Mouse (Mus musculus): ENCODE data around the gene Tent2. TPM values are rescaled to one million over a fixed set of nuclear protein-coding genes. Genes with fewer than 3 reads are reported as not detected.
A peak's percentile ranks its signal among the peaks of the same experiment; 100 is the strongest.

Gene Tent2
- polyA plus RNA-seq, 1 experiment from 2014 or later, result 74.1 TPM

- no peak overlapping the region for H3K4me2 ChIP-seq
- H3K9me3 ChIP-seq (ENCODE audit: control insufficient read depth, low read length), result no peaks in the 10 kb centered on the region
- H3K36me3 ChIP-seq (ENCODE audit: control insufficient read depth, insufficient read depth, low read length), result peaks cover 2% of the 10 kb centered on the region; the same call in 1 of the 2 replicates
- DNase-seq (ENCODE audit: low spot score, missing footprints) (peak; percentile 81), ATAC-seq (ENCODE audit: low FRiP score) (no peak)
- H3K27me3 ChIP-seq (ENCODE audit: control insufficient read depth, insufficient read depth, low read length), result no peaks in the 10 kb centered on the region
- H3K4me3 ChIP-seq (ENCODE audit: low read depth, low read length), result no peak overlapping the region
- 92% methylated on average over 6 of the region's 6 CpGs for WGBS
- H3K27ac ChIP-seq (ENCODE audit: low read depth, low read length), result no peak overlapping the region
- no peak overlapping the region for H3K9ac ChIP-seq (ENCODE audit: low read length)
- no peaks in the 10 kb centered on the region for H3K4me1 ChIP-seq (ENCODE audit: control insufficient read depth, insufficient read depth, low read length)
Observed at GRCm38 (mm10) chr13:93158261-93158660, 33.9 kb downstream of the Tent2 start.

- no peaks in the 10 kb centered on the region for H3K9me3 ChIP-seq (ENCODE audit: control insufficient read depth, low read length)
- H3K4me1 ChIP-seq (ENCODE audit: control insufficient read depth, insufficient read depth, low read length), result no peaks in the 10 kb centered on the region
- ATAC-seq (ENCODE audit: low FRiP score) (no peak), DNase-seq (ENCODE audit: low spot score, missing footprints) (no peak)
- H3K27me3 ChIP-seq (ENCODE audit: control insufficient read depth, insufficient read depth, low read length), result no peaks in the 10 kb centered on the region
- no peak overlapping the region for H3K4me2 ChIP-seq
- WGBS, result 87% methylated on average over 1 of the region's 1 CpGs
- H3K9ac ChIP-seq (ENCODE audit: low read length), result no peak overlapping the region
- H3K27ac ChIP-seq (ENCODE audit: low read depth, low read length), result no peak overlapping the region
- H3K36me3 ChIP-seq (ENCODE audit: control insufficient read depth, insufficient read depth, low read length), result no peaks in the 10 kb centered on the region; the same call in 1 of the 2 replicates
- no peak overlapping the region for H3K4me3 ChIP-seq (ENCODE audit: low read depth, low read length)
Observed at GRCm38 (mm10) chr13:93153280-93153679, 38.9 kb downstream of the Tent2 start.

- peaks cover 9% of the 10 kb centered on the region for H3K4me1 ChIP-seq (ENCODE audit: control insufficient read depth, insufficient read depth, low read length)
- H3K4me3 ChIP-seq (ENCODE audit: low read depth, low read length), result peak within 1 kb of the TSS; percentile 37
- peak within 1 kb of the TSS; percentile 68 for H3K9ac ChIP-seq (ENCODE audit: low read length)
- no peaks in the 10 kb centered on the region; the same call in 1 of the 2 replicates for H3K36me3 ChIP-seq (ENCODE audit: control insufficient read depth, insufficient read depth, low read length)
- H3K27ac ChIP-seq (ENCODE audit: low read depth, low read length), result no peak within 1 kb of the TSS
- H3K4me2 ChIP-seq, result peak within 1 kb of the TSS; percentile 82
- no peaks in the 10 kb centered on the region for H3K27me3 ChIP-seq (ENCODE audit: control insufficient read depth, insufficient read depth, low read length)
- under 1% methylated on average over 45 of the region's 45 CpGs for WGBS
- peak; percentile 89 for ATAC-seq (ENCODE audit: low FRiP score)
- H3K9me3 ChIP-seq (ENCODE audit: control insufficient read depth, low read length), result no peaks in the 10 kb centered on the region
- peak; percentile 94 for DNase-seq (ENCODE audit: low spot score, missing footprints)
Observed at GRCm38 (mm10) chr13:93144336-93145167, 47.6 kb downstream of the Tent2 start, which contains the start of gene Cmya5. Gene Cmya5, minus strand, starts transcription at chr13:93144724.

- WGBS, result 32% methylated on average over 11 of the region's 11 CpGs
- Histone ChIP-seq H3K27ac (ENCODE audit: low read depth, low read length) (no peak overlapping the region), H3K9me3 (ENCODE audit: control insufficient read depth, low read length) (no peaks in the 10 kb centered on the region), H3K9ac (ENCODE audit: low read length) (peak overlapping the region; percentile 68), H3K4me1 (ENCODE audit: control insufficient read depth, insufficient read depth, low read length) (peaks cover 9% of the 10 kb centered on the region), H3K27me3 (ENCODE audit: control insufficient read depth, insufficient read depth, low read length) (no peaks in the 10 kb centered on the region), H3K4me2 (peak overlapping the region; percentile 82), H3K4me3 (ENCODE audit: low read depth, low read length) (peak overlapping the region; percentile 37), H3K36me3 (ENCODE audit: control insufficient read depth, insufficient read depth, low read length) (no peaks in the 10 kb centered on the region; the same call in 1 of the 2 replicates)
- ATAC-seq (ENCODE audit: low FRiP score) (peak; percentile 55), DNase-seq (ENCODE audit: low spot score, missing footprints) (peak; percentile 74)
Observed at GRCm38 (mm10) chr13:93143819-93144283, 48.3 kb downstream of the Tent2 start.

GRCm38 (mm10) chr13:93141184-93141583 is 51.0 kb downstream of the Tent2 start:
- Histone ChIP-seq H3K27ac (ENCODE audit: low read depth, low read length) (no peak overlapping the region), H3K9ac (ENCODE audit: low read length) (no peak overlapping the region), H3K4me2 (no peak overlapping the region), H3K9me3 (ENCODE audit: control insufficient read depth, low read length) (no peaks in the 10 kb centered on the region), H3K4me3 (ENCODE audit: low read depth, low read length) (no peak overlapping the region), H3K4me1 (ENCODE audit: control insufficient read depth, insufficient read depth, low read length) (peaks cover 9% of the 10 kb centered on the region), H3K27me3 (ENCODE audit: control insufficient read depth, insufficient read depth, low read length) (no peaks in the 10 kb centered on the region), H3K36me3 (ENCODE audit: control insufficient read depth, insufficient read depth, low read length) (no peaks in the 10 kb centered on the region)
- ATAC-seq (ENCODE audit: low FRiP score) (no peak), DNase-seq (ENCODE audit: low spot score, missing footprints) (peak; percentile 66)
- WGBS, result 94% methylated on average over 6 of the region's 6 CpGs

GRCm38 (mm10) chr13:93138059-93138458 is 54.1 kb downstream of the Tent2 start:
- no peaks in the 10 kb centered on the region for H3K4me1 ChIP-seq (ENCODE audit: control insufficient read depth, insufficient read depth, low read length)
- DNase-seq (ENCODE audit: low spot score, missing footprints) (no peak), ATAC-seq (ENCODE audit: low FRiP score) (no peak)
- no peak overlapping the region for H3K4me2 ChIP-seq
- H3K36me3 ChIP-seq (ENCODE audit: control insufficient read depth, insufficient read depth, low read length), result no peaks in the 10 kb centered on the region
- no peaks in the 10 kb centered on the region for H3K9me3 ChIP-seq (ENCODE audit: control insufficient read depth, low read length)
- no peak overlapping the region for H3K9ac ChIP-seq (ENCODE audit: low read length)
- no peak overlapping the region for H3K4me3 ChIP-seq (ENCODE audit: low read depth, low read length)
- no peaks in the 10 kb centered on the region for H3K27me3 ChIP-seq (ENCODE audit: control insufficient read depth, insufficient read depth, low read length)
- no peak overlapping the region for H3K27ac ChIP-seq (ENCODE audit: low read depth, low read length)
- WGBS, result 76% methylated on average over 1 of the region's 1 CpGs

- H3K4me1 ChIP-seq (ENCODE audit: control insufficient read depth, insufficient read depth, low read length), result no peaks in the 10 kb centered on the region
- no peak for ATAC-seq (ENCODE audit: low FRiP score)
- no peak overlapping the region for H3K4me3 ChIP-seq (ENCODE audit: low read depth, low read length)
- no peaks in the 10 kb centered on the region for H3K36me3 ChIP-seq (ENCODE audit: control insufficient read depth, insufficient read depth, low read length)
- no peak for DNase-seq (ENCODE audit: low spot score, missing footprints)
- no peak overlapping the region for H3K9ac ChIP-seq (ENCODE audit: low read length)
- 93% methylated on average over 7 of the region's 7 CpGs for WGBS
- no peaks in the 10 kb centered on the region for H3K27me3 ChIP-seq (ENCODE audit: control insufficient read depth, insufficient read depth, low read length)
- no peaks in the 10 kb centered on the region for H3K9me3 ChIP-seq (ENCODE audit: control insufficient read depth, low read length)
- no peak overlapping the region for H3K4me2 ChIP-seq
- no peak overlapping the region for H3K27ac ChIP-seq (ENCODE audit: low read depth, low read length)
Observed at GRCm38 (mm10) chr13:93137098-93137497, 55.1 kb downstream of the Tent2 start.

- Histone ChIP-seq H3K36me3 (ENCODE audit: control insufficient read depth, insufficient read depth, low read length) (no peaks in the 10 kb centered on the region), H3K27me3 (ENCODE audit: control insufficient read depth, insufficient read depth, low read length) (no peaks in the 10 kb centered on the region), H3K9me3 (ENCODE audit: control insufficient read depth, low read length) (no peaks in the 10 kb centered on the region), H3K27ac (ENCODE audit: low read depth, low read length) (no peak overlapping the region), H3K4me3 (ENCODE audit: low read depth, low read length) (no peak overlapping the region), H3K9ac (ENCODE audit: low read length) (no peak overlapping the region), H3K4me1 (ENCODE audit: control insufficient read depth, insufficient read depth, low read length) (no peaks in the 10 kb centered on the region), H3K4me2 (no peak overlapping the region)
- WGBS, result 93% methylated on average over 1 of the region's 1 CpGs
- DNase-seq (ENCODE audit: low spot score, missing footprints), result peak; percentile 61
- ATAC-seq (ENCODE audit: low FRiP score), result no peak
Observed at GRCm38 (mm10) chr13:93136251-93136650, 55.9 kb downstream of the Tent2 start.

GRCm38 (mm10) chr13:93135501-93135900 is 56.7 kb downstream of the Tent2 start:
- peak; percentile 28 for DNase-seq (ENCODE audit: low spot score, missing footprints)
- Histone ChIP-seq H3K4me2 (no peak overlapping the region), H3K27ac (ENCODE audit: low read depth, low read length) (no peak overlapping the region), H3K4me1 (ENCODE audit: control insufficient read depth, insufficient read depth, low read length) (no peaks in the 10 kb centered on the region), H3K36me3 (ENCODE audit: control insufficient read depth, insufficient read depth, low read length) (no peaks in the 10 kb centered on the region), H3K27me3 (ENCODE audit: control insufficient read depth, insufficient read depth, low read length) (no peaks in the 10 kb centered on the region), H3K9ac (ENCODE audit: low read length) (no peak overlapping the region), H3K4me3 (ENCODE audit: low read depth, low read length) (no peak overlapping the region), H3K9me3 (ENCODE audit: control insufficient read depth, low read length) (no peaks in the 10 kb centered on the region)
- ATAC-seq (ENCODE audit: low FRiP score), result no peak
- 88% methylated on average over 2 of the region's 2 CpGs for WGBS

Data from midbrain, embryonic 11.5 days (tissue).